Mouse (Mus musculus): ENCODE measurements around the gene Fthl17e.
A peak's percentile ranks its signal among the peaks of the same experiment; 100 is the strongest.
"Not testable (repeated sequence)": the region's sequence is repeated elsewhere in the genome, so short reads cannot be mapped to it uniquely, and the experiment has no call there.

Gene Fthl17e

GRCm38 (mm10) chrX:9033193-9033592 lies at the start of gene Fthl17e:
Gene Fthl17e (plus strand): TSS chrX:9033493.
- DNase-seq, result not testable (repeated sequence)

DNA sequence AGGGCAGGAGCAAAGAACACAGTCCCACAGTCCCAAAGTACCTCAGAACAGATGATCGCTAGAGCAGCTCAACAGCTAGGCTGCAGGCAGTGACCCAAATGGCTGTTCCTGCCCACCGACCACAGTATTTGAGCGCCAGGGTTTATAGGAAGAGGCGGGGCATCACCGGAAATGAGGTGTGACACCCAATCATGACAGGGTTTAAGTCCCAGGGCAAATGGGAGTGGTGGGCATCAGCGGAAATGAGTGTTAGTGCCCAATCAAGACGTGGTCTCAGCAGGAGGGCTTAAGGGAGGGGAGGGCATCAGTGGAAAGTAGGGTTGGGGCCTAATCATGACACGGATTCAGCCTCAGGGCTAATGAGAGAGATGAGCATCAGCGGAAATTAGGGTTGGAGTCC lies 46.6 kb upstream of the Fthl17e start, which contains the start of gene Fthl17d:
Fthl17d (minus strand) TSS at position 101 of the 400 bp plus-strand sequence.
- not testable (repeated sequence) for DNase-seq

DNA sequence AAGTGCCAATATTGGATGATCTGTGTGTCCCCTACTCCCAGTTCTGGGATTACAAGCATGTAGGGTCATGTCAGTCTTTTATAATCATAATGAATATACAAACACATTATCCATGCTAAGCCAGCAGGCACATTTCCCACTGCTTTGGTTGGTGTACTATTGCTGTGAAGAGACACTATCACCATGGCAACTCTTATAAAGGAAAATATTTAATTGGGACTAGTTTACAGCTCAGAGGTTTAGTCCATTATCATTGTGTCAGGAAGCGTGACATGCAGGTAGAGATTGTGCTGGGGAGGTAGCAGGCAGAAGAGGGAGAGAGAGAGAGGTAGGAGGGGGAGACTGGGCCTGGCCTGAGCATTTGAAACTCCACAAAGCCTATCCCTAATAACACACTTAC lies 17.2 kb upstream of the Fthl17e start:
- DNase-seq, result no peak

GRCm38 (mm10) chrX:9019481-9019880 lies 13.8 kb upstream of the Fthl17e start:
- DNase-seq, result no peak

DNA sequence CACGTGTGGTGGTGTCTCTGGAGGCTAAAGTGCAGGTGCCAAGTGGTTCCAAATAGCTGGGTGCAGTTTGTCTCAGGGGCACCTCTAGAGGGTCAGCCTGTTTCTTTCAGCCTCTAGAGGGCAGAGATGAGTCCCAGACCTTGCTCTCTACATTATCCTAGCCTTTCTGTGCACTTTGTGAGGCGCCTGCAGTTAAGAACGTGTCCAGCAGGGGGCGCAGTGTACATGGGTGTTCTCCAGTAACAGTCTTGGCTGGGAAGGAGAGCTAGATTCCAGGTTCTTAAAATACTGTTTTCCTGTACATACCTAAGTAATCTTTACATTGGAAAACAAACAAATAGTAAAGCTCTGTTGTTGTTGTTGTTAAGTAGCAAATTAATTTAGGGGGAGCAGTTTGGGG lies 8.3 kb downstream of the Fthl17e start:
- DNase-seq, result not testable (repeated sequence)

- DNase-seq, result peak; percentile 72 to 83
Measured at GRCm38 (mm10) chrX:9060952-9061351, 27.7 kb downstream of the Fthl17e start.

DNA sequence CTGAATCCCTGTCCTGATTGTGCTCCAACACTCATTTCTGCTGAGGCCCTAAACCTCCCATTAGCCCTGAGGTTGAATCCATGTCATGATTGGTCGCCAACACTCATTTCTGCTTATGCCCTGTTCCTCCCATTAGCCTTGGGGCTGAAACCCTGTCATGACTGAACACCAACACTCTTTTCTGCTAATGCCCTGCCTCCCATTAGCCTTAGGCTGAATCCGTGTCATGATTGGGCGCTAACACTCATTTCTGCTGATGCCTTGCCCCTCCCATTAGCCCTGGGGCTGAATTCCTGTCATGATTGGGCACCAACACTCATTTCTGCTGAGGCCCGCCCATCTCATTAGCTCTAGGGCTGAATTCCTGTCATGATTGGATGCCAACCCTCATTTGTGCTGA lies 28.8 kb downstream of the Fthl17e start:
- DNase-seq, result no peak

GRCm38 (mm10) chrX:9062715-9063114 lies 29.4 kb downstream of the Fthl17e start, which contains the start of gene Fthl17f:
Gene Fthl17f (plus strand): TSS chrX:9063015.
- DNase-seq, result not testable (repeated sequence)

- DNase-seq, result peak; percentile 59 to 76
Measured at GRCm38 (mm10) chrX:9077699-9078098, 44.4 kb downstream of the Fthl17e start.
